Mouse (Mus musculus): Measurements from ENCODE around the gene Nhlrc1.

The Nhlrc1 gene

DNA sequence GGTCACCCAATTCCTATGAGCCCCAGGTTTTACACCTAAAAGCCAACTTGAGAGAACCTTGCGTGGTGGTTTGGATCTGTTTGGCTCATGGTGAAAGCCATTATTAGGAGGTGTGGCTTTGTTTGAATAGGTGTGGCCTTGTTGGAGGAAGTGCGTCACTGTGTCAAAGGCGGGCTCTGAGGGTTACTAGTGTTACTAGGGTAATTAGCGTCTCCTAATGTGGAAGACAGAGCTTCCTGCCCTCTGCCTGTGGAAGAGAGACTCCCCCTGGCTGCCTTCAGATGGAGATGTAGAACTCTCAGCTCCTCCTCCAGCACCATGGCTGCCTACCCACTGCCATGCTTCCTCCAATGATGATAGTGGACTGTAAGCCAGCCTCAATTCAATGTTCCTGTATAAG is 13.1 kb downstream of the Nhlrc1 start:
- DNase-seq (ENCODE audit: low spot score), result no peak

DNA sequence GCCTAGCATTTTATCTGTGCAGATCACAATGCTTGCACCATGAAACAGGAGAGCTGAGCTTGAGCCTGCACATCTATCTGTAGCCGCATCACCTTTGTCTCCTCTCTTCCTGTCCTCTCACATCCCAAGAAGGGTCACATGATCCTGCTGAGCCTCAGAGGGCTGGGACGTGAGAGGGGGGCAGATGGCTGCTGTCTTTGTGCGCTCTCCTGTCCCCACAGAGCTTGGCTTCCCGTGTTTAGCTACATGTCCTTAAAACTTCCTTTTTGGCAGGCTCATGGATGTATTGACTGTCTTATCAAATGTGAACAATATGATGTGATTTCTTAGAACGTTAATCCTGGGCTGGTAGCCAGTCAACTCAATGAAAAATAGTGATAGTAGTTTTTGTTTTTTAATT is 15.2 kb downstream of the Nhlrc1 start:
- DNase-seq (ENCODE audit: low spot score), result peak; percentile 56

DNA sequence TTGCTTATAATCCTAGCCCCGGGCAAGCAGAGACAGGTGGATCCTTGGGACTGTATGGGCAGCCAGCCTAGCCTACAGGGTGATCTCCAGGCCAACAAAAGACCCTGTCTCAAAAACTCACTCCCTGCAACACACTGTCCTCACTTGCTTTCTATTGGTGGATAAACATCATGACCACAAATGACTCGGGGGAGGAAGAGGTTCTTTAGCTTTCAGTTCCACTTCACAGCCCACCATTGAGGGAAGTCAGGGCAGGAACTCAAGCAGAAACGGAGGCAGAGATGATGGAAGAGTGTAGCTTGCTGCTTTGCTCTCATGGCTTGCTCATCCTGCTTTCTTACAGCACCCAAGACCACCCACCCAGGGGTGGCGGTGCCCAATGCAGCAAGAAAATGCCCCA is 17.3 kb downstream of the Nhlrc1 start:
- no peak for DNase-seq (ENCODE audit: low spot score)

DNA sequence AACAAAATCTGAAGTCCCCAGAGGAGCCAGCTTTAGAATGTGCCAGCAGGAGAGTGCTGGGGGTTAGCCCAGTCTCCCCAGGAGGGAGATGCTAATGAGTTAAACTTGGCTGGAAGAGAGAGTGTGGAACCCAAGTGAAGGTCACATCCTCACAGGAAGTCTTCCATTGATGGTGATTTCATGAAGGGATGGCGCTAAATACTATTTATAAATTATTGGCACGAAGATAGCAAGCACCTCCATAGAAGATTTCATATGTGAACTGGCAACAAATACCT is 21.4 kb downstream of the Nhlrc1 start:
- DNase-seq (ENCODE audit: low spot score), result no peak

DNA sequence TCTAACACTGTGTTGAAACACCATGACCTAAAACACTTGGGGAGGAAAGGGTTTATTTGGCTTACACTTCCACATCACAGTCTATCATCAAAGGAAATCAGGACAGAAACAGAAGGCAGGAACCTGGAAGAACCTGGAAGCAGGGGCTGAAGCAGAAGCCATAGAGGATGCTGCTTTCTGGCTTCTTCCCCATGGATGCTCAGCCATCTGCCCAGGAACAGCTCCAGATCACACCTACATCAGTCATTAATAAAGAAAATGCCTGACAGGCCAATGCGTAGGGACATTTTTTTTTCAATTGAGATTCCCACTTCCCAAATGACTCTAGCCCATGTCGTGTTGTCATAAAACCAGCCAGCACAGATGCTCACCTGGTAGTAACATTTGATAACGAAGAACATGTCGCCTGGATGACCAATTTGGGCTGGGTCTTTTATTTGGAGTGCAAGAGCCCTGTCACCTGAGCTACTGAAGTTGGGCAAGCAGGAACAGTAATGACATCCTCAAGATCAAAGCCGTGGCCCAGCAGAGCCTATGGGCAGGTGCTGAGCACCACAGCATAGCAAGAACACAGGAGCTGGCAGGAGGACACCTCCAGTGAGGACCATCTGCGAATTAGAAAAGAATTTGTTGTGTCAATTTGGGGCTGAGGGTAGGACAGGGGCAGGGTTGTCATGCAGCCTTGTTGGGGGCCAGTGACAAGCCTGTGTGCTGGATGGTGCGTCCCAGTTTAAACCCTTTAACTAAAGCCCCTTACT is 22.0 kb downstream of the Nhlrc1 start:
- DNase-seq (ENCODE audit: low spot score), result no peak

DNA sequence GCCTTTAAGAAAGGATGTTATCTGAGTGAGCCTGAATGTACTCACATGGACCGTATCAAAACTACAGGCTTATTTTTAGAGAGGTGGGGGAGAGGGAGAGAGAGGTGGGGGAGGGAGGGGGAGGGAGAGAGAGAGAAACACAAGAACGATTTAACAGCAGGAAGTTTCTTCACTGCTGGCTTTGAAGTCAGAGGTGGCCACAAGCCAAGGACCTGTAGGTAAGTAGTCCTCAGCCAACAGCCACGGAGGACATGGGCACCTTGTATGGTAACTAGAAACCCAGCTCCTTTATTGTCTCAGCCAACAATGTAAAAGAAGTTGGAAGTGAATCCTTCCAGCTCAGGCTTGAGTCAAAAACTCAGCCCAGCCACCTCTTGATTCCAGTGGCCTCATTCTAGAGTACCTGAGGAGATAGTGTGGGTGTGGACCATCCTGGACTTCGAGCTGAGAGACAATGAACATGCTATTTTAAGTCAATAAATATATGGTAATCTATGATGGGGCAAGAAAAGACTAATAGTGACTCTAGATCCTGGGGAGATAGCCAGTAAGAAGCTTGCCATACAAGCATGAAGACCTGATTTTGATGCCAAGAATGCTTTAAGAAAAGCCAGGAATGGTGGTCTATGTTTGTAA is 24.2 kb downstream of the Nhlrc1 start:
- peak; percentile 42 for DNase-seq (ENCODE audit: low spot score)

DNA sequence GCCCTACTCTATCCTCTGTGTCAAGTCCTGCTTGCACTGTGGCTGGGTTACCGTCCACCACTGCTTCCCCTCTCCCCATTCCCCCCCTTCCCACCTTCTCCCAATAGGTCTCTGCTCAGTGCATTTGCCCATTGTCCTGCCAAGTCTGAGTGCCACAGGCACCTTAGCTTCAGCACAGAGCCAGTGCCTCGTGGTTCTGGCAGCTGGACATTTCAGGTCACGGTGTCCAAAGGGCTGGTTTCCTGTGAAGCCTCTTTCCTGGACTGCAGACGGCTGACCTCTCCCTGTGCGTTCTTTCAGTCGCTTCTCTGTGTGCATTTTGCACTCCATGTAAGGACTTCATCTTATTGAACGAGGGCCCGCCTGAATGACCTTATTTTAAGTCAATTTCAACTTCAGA is 26.7 kb downstream of the Nhlrc1 start:
- no peak for DNase-seq (ENCODE audit: low spot score)

DNA sequence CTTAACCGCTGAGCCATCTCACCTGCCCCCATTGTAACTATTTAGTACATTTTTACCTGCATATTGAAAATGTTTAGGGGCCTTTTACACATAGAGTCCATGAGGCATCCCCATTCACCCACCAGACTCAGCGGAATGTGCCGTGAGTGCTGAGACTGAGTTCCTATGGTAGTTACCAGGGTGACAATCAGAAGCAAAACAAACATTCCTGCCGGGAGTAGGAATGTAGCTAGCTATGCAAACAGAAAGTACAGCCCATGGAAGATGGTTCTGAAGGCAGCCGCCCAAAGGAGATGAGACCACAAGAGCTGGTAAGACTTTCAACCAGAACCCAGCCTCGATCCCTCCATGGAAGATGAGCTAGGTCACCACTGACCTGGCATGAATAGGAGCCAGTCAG is 28.4 kb downstream of the Nhlrc1 start:
- DNase-seq (ENCODE audit: low spot score), result peak; percentile 59

DNA sequence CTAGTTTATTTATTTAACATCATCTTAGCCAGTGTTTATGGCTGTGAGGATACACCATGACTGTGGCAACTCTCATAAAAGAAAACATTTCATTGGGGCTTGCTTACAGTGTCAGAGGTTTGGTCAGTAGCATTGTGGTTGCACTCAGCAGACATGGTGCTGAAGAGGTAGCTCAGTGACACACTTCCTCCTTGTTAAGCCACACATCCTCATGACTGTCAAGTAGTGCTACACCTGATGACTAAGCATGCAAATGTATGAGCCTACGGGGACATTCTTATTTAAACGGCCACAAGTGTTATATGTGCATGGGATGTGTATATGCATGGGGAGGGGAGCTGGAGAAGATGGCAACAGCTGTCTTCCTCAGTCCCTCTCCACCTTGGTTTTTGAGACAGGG is 30.8 kb downstream of the Nhlrc1 start:
- no peak for DNase-seq (ENCODE audit: low spot score)

DNA sequence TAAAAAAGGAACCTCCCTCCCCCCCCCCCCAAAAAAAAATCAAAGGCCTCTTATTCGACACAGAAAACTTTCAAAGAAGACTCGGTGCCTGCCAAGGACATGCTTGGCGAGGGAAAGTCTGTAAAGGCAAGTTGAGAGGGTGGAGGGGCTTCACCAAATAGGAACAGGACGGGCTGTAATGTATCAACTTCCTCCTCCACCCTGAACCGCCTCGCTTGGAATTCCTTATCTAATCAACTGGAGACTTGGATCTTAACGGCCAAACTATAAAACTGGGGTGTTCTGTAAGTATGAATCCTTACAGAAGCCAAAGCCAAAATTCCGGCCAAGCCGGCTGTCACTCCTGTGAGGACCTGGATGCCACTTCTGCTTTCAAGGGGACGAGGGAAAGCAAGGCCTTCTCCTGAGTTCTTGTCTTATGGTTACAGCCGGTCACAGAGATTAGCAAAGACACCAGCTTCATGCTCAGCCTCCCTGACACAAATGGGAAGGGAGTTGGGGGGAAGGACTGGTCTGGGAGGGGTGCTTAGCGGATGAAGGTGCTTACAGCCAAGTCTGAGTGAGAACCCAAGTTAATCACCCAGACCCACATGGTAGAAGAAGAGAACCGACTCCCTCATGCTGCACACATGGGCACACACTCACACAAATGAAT is 34.7 kb downstream of the Nhlrc1 start:
- DNase-seq (ENCODE audit: low spot score), result peak; percentile 81

DNA sequence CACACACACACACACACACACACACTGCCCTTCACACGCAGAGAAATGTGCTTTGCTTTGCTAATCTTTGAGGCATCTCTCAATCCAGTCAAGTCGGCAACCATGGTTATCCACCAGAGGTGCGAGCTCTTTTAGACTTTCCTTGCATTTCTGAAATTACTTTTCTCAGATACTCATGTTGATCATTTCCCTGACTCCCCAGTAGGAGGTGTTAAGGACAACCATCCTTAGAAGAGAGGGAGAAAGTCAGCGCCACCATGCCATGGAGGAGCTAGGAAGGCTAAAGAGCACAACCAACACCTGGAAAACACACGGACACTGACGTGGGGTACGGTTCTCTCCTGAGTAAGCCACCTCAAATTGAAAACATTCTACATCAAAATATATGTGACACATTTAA is 38.1 kb downstream of the Nhlrc1 start:
- no peak for DNase-seq (ENCODE audit: low spot score)

DNA sequence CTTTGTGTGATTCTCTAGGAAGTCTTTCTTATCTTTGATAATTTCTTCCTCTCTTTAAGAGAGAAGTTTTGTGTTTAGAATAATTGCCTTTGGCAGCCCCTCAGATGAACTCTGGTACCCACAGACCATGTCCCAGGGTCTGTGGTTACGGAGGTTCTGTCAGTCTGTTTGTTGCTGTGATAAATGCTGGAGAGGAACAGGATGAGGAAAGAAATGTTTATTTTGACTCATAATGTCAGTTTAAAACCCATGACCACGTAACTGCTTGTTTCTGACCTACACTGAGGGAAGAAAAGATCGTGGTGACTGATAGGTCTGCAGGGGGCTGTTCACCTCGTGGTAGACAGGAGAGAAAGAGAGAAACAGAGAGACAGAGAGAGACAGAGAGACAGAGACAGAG is 38.7 kb downstream of the Nhlrc1 start:
- no peak for DNase-seq (ENCODE audit: low spot score)

DNA sequence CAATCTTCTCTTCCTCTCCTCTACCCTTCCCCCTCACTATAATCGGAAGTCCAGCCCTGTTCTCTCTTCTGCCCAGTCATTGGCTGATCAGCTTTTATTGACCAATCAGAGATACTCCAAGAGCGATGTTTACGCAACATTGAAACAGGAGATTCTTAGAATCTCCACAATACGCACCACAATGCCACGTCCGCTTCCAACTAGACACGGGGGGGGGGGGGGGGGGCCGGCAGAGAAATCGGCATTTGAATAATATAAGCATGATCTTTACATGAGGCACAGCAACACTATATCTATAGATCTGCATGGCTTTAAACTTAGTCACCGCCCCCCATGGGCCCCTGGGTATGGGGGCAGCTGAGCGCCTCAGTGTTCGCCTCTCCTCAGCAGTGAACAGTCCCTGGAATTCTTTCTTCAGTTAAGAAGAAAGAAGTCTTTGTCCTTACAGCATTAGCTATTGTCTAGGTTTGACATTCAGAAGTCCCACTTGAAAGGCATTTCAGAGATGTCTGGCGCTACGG is 39.6 kb downstream of the Nhlrc1 start:
- no peak for DNase-seq (ENCODE audit: low spot score)

DNA sequence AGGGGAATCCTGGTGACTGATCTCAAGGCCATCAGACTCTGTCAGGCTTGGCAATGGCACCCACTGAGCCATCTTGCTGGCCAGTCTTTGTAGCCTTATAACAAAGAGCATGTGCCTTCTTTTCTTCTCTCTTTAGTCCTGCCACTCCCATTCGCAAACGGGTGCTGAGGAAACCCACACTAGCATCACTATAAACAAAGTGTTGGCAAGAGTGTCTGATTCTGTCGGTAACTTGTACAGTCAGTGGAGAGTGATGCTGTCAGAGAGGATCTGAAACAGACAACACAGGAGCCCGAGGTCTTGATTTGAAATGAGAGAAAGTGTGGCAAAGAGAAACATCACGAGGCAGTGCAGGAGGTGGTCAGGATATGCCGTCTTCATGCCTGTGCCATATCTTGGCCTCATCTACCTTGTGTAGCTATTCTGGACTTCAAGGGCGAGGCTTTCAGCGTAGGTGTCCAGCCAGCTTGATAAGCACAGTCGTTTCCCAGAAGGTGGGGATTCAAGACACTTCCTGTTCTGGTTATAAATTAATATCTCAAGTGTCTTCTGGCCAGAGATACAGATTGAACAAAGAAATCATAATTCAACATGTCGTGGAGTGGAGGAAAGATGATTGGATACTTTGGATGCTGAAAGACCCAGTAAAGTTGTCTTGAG is 44.2 kb downstream of the Nhlrc1 start:
- DNase-seq (ENCODE audit: low spot score), result peak; percentile 63

DNA sequence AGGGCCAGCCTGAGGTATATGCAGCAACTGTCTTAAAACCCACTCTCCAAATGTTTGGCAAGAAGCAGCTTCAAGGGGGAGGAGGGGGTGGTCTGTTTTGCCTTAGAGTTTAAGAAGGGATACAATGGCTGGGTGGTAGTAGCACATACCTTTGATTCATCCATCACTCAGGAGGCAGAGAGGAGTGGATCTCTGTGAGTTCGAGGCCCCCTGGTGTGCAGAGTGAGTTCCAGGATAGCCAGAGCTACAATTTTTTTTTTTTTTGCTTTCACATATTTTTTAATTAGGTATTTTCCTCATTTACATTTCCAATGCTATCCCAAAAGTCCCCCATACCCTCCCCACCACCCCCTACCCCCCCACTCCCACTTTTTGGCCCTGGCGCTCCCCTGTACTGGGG is 46.0 kb downstream of the Nhlrc1 start:
- DNase-seq (ENCODE audit: low spot score), result no peak

DNA sequence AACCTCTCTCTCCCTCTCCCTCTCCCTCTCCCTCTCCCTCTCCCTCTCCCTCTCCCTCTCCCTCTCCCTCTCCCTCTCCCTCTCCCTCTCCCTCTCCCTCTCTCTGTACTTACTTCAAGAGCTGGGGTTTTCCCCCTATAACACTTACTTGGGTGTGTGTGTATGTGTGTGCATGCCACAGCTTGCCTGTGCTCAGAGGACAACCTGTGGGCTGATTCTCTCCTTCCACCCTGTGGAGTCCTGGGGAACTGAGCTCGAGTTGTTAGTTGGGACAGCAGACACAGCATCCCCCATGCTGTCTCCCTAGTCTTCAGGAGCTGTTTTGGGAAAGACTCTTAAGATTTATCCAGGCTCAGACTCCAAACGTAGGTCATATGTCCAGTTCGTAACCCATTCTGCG is 47.3 kb downstream of the Nhlrc1 start:
- no peak for DNase-seq (ENCODE audit: low spot score)
